Mouse (Mus musculus) heart, adult 2 months (tissue): ENCODE results near the gene Rdh16f2. TPM values are rescaled to one million over a fixed set of nuclear protein-coding genes. Genes with fewer than 3 reads are reported as not detected.
"Not testable (repeated sequence)": the region's sequence is repeated elsewhere in the genome, so short reads cannot be mapped to it uniquely, and the experiment has no call there.

Experiments used
- DNase-seq, 2 experiments: peaks; one replicate each; pipeline ENCODE4 v3.0.0; 2021
- H3K27ac ChIP-seq: fragments of 200-600 bp; 2 replicates; pipeline ENCODE4 v1.8.1; 2022
- H3K27me3 ChIP-seq: fragments of 200-500 bp; 2 replicates; pipeline ENCODE4 v1.6.1; 2012; ENCODE audit warnings: mild to moderate bottlenecking, low read length, inconsistent platforms, mixed read lengths; ENCODE audit not compliant: control insufficient read depth, insufficient read depth
- H3K36me3 ChIP-seq: fragments of 200-500 bp; 2 replicates; pipeline ENCODE4 v1.6.1; 2012; ENCODE audit warnings: low read length, inconsistent platforms; ENCODE audit not compliant: control insufficient read depth, insufficient read depth
- H3K4me1 ChIP-seq: fragments of 200-500 bp; 2 replicates; pipeline ENCODE4 v1.6.1; 2011; ENCODE audit warnings: low read length; ENCODE audit not compliant: control insufficient read depth, insufficient read depth
- H3K4me3 ChIP-seq: fragments of 200-600 bp; 2 replicates; pipeline ENCODE4 v1.8.1; 2022
- H3K79me2 ChIP-seq: fragments of 200-500 bp; replicated peaks from 2 replicates; pipeline ENCODE4 v1.6.1; 2012; ENCODE audit warnings: mild to moderate bottlenecking, inconsistent platforms, low read length, moderate library complexity, mixed read lengths; ENCODE audit not compliant: control insufficient read depth, insufficient read depth
- H3K9ac ChIP-seq: fragments of 200-500 bp; 2 replicates; pipeline ENCODE4 v1.6.1; 2012; ENCODE audit warnings: low read depth, mild to moderate bottlenecking, control low read depth, inconsistent platforms, low read length, mixed read lengths
- CTCF ChIP-seq: fragments of 200-600 bp; IDR thresholded peaks from 2 replicates; pipeline ENCODE4 v1.8.1; 2022; ENCODE audit warnings: antibody characterized with exemption, mild to moderate bottlenecking, moderate library complexity
- EP300 ChIP-seq: fragments of 200-500 bp; IDR thresholded peaks from 2 replicates; pipeline ENCODE4 v1.6.1; 2011; ENCODE audit warnings: low read depth, low read length, control low read depth; ENCODE audit not compliant: insufficient read depth
- POLR2A ChIP-seq: fragments of 200-500 bp; IDR thresholded peaks from 2 replicates; pipeline ENCODE4 v1.6.1; 2011; ENCODE audit warnings: mild to moderate bottlenecking, low read depth, low read length, control low read depth; ENCODE audit not compliant: insufficient read depth
- WGBS: fragments of 180-500 bp; shearing (Covaris S2); methylation state at CpG from one replicate; pipeline ENCODE4 v1.1.7; 2018; 5-methylcytosine and 5-hydroxymethylcytosine counted together
- intact Hi-C: fragments of 180-260 bp; cut with DNase I; formaldehyde crosslinking; loops from one replicate; pipeline ENCODE4 v1.15.1; 2025
- long read RNA-seq: library from polyadenylated mRNA; stranded (forward); transcript quantifications from one replicate; pipeline ENCODE4 v2.0.0, GENCODE M21; 2021
- polyA plus RNA-seq: library from polyadenylated mRNA; depleted of rRNA; stranded (reverse); fragments of >200 nt; gene quantifications from 2 replicates; pipeline ENCODE4 v1.2.3, GENCODE M21; 2012; rRNA removed
- total RNA-seq, 2 experiments: library from RNA; stranded (reverse); gene quantifications; 2 replicates each; pipeline ENCODE4 v1.2.3; 2021

The Rdh16f2 gene
- total RNA-seq (not detected), polyA plus RNA-seq (not detected in 2 replicates)
- long read RNA-seq = 0 reads

- DNase-seq = no peak
- Histone ChIP-seq H3K79me2 (no peaks in the 10 kb centered on the region), H3K9ac (no peak within 1 kb of the TSS), H3K4me3 (no peak within 1 kb of the TSS), H3K4me1 (no peaks in the 10 kb centered on the region), H3K27ac (no peak within 1 kb of the TSS), H3K36me3 (no peaks in the 10 kb centered on the region), H3K27me3 (no peaks in the 10 kb centered on the region)
- intact Hi-C loops = no loop called here
- WGBS = 85% methylated on average over 3 of the region's 3 CpGs
- TF ChIP-seq EP300 (no peak), POLR2A (no peak), CTCF (no peak)
Observed at GRCm38 (mm10) chr10:127866232-127866631, at the start of gene Rdh16f2. TSS of gene Rdh16f2 (plus strand) at chr10:127866474.

GRCm38 (mm10) chr10:127817268-127817910, 48.9 kb upstream of the Rdh16f2 start:
- DNase-seq, H3K27ac ChIP-seq, H3K27me3 ChIP-seq, intact Hi-C loops, H3K4me3 ChIP-seq, H3K36me3 ChIP-seq, H3K79me2 ChIP-seq, H3K9ac ChIP-seq, H3K4me1 ChIP-seq: not testable (repeated sequence)
- 72% methylated on average over 4 of the region's 4 CpGs for WGBS

GRCm38 (mm10) chr10:127821806-127822205, 44.5 kb upstream of the Rdh16f2 start:
- H3K79me2 ChIP-seq, H3K9ac ChIP-seq, H3K27ac ChIP-seq, H3K36me3 ChIP-seq, H3K27me3 ChIP-seq, intact Hi-C loops, DNase-seq, H3K4me1 ChIP-seq, H3K4me3 ChIP-seq: not testable (repeated sequence)
- WGBS = 86% methylated on average over 2 of the region's 2 CpGs

GRCm38 (mm10) chr10:127825386-127825785, 40.9 kb upstream of the Rdh16f2 start:
- H3K79me2 ChIP-seq = no peaks in the 10 kb centered on the region
- H3K27me3 ChIP-seq = no peaks in the 10 kb centered on the region
- intact Hi-C loops = no loop called here
- WGBS = 73% methylated on average over 6 of the region's 6 CpGs
- TF ChIP-seq CTCF = peak; percentile 30; the same call in 1 of the 2 replicates
- TF ChIP-seq EP300 = no peak
- no peak for TF ChIP-seq POLR2A
- H3K4me1 ChIP-seq = no peaks in the 10 kb centered on the region
- no peak overlapping the region for H3K4me3 ChIP-seq
- DNase-seq = no peak
- H3K27ac ChIP-seq = no peak overlapping the region
- no peaks in the 10 kb centered on the region for H3K36me3 ChIP-seq
- no peak overlapping the region for H3K9ac ChIP-seq

GRCm38 (mm10) chr10:127829121-127829520, 37.2 kb upstream of the Rdh16f2 start:
- Histone ChIP-seq H3K4me1 (no peaks in the 10 kb centered on the region), H3K4me3 (no peak overlapping the region), H3K27me3 (no peaks in the 10 kb centered on the region), H3K27ac (no peak overlapping the region), H3K9ac (no peak overlapping the region), H3K79me2 (no peaks in the 10 kb centered on the region), H3K36me3 (no peaks in the 10 kb centered on the region)
- TF ChIP-seq EP300 (no peak), POLR2A (no peak), CTCF (no peak)
- DNase-seq = no peak
- WGBS = 70% methylated on average over 3 of the region's 3 CpGs
- intact Hi-C loops = no loop called here

GRCm38 (mm10) chr10:127834186-127834585, 32.1 kb upstream of the Rdh16f2 start:
- H3K79me2 ChIP-seq, H3K27ac ChIP-seq, H3K27me3 ChIP-seq, H3K4me1 ChIP-seq, H3K9ac ChIP-seq, intact Hi-C loops, H3K4me3 ChIP-seq, DNase-seq, H3K36me3 ChIP-seq: not testable (repeated sequence)
- 94% methylated on average over 1 of the region's 1 CpGs for WGBS

GRCm38 (mm10) chr10:127835292-127835691, 31.0 kb upstream of the Rdh16f2 start:
- Histone ChIP-seq H3K36me3 (no peaks in the 10 kb centered on the region), H3K27ac (no peak overlapping the region), H3K4me1 (no peaks in the 10 kb centered on the region), H3K4me3 (no peak overlapping the region), H3K27me3 (no peaks in the 10 kb centered on the region), H3K79me2 (no peaks in the 10 kb centered on the region), H3K9ac (no peak overlapping the region)
- 37% methylated on average over 5 of the region's 5 CpGs for WGBS
- TF ChIP-seq CTCF (no peak), EP300 (no peak), POLR2A (no peak)
- no peak for DNase-seq
- intact Hi-C loops = no loop called here

- H3K36me3 ChIP-seq, H3K4me3 ChIP-seq, DNase-seq, H3K4me1 ChIP-seq, H3K79me2 ChIP-seq, H3K27me3 ChIP-seq, H3K9ac ChIP-seq, intact Hi-C loops, H3K27ac ChIP-seq: not testable (repeated sequence)
- 88% methylated on average over 5 of the region's 5 CpGs for WGBS
Observed at GRCm38 (mm10) chr10:127837793-127838192, 28.5 kb upstream of the Rdh16f2 start.
